Mouse (Mus musculus): Measurements from ENCODE around the gene Rbm34.
"Not testable (repeated sequence)": the region's sequence is repeated elsewhere in the genome, so short reads cannot be mapped to it uniquely, and the experiment has no call there.

Rbm34 gene

GRCm38 (mm10) chr8:126920386-126920785, 50.5 kb downstream of the Rbm34 start:
- no peak for DNase-seq (ENCODE audit: extremely low read depth, low read depth, low spot score)

- DNase-seq (ENCODE audit: extremely low read depth, low read depth, low spot score) = no peak
Observed at GRCm38 (mm10) chr8:126919703-126920102, 51.2 kb downstream of the Rbm34 start.

- peak; percentile 59 for DNase-seq (ENCODE audit: extremely low read depth, low read depth, low spot score)
Observed at GRCm38 (mm10) chr8:126919255-126919654, 51.6 kb downstream of the Rbm34 start.

GRCm38 (mm10) chr8:126918356-126918755, 52.5 kb downstream of the Rbm34 start:
- DNase-seq (ENCODE audit: extremely low read depth, low read depth, low spot score) = no peak

- no peak for DNase-seq (ENCODE audit: extremely low read depth, low read depth, low spot score)
Observed at GRCm38 (mm10) chr8:126917179-126917905, 53.5 kb downstream of the Rbm34 start.

GRCm38 (mm10) chr8:126916611-126917010, 54.3 kb downstream of the Rbm34 start:
- no peak for DNase-seq (ENCODE audit: extremely low read depth, low read depth, low spot score)

GRCm38 (mm10) chr8:126914609-126915375, 56.1 kb downstream of the Rbm34 start:
- DNase-seq (ENCODE audit: extremely low read depth, low read depth, low spot score) = no peak

GRCm38 (mm10) chr8:126914107-126914490, 56.8 kb downstream of the Rbm34 start:
- not testable (repeated sequence) for DNase-seq (ENCODE audit: extremely low read depth, low read depth, low spot score)

- peak; percentile 100 for DNase-seq (ENCODE audit: extremely low read depth, low read depth, low spot score)
Observed at GRCm38 (mm10) chr8:126913241-126914106, 57.4 kb downstream of the Rbm34 start.

GRCm38 (mm10) chr8:126909371-126909802, 61.5 kb downstream of the Rbm34 start:
- peak; percentile 92 for DNase-seq (ENCODE audit: extremely low read depth, low read depth, low spot score)

GRCm38 (mm10) chr8:126908805-126909204, 62.1 kb downstream of the Rbm34 start:
- DNase-seq (ENCODE audit: extremely low read depth, low read depth, low spot score) = no peak

GRCm38 (mm10) chr8:126907968-126908367, 62.9 kb downstream of the Rbm34 start:
- no peak for DNase-seq (ENCODE audit: extremely low read depth, low read depth, low spot score)

- no peak for DNase-seq (ENCODE audit: extremely low read depth, low read depth, low spot score)
Observed at GRCm38 (mm10) chr8:126907374-126907773, 63.5 kb downstream of the Rbm34 start.

- no peak for DNase-seq (ENCODE audit: extremely low read depth, low read depth, low spot score)
Observed at GRCm38 (mm10) chr8:126905387-126905786, 65.5 kb downstream of the Rbm34 start.

GRCm38 (mm10) chr8:126903927-126904326, 66.9 kb downstream of the Rbm34 start:
- no peak for DNase-seq (ENCODE audit: extremely low read depth, low read depth, low spot score)

- no peak for DNase-seq (ENCODE audit: extremely low read depth, low read depth, low spot score)
Observed at GRCm38 (mm10) chr8:126903224-126903895, 67.5 kb downstream of the Rbm34 start.

GRCm38 (mm10) chr8:126901612-126902011, 69.3 kb downstream of the Rbm34 start:
- no peak for DNase-seq (ENCODE audit: extremely low read depth, low read depth, low spot score)

GRCm38 (mm10) chr8:126901049-126901448, 69.8 kb downstream of the Rbm34 start:
- DNase-seq (ENCODE audit: extremely low read depth, low read depth, low spot score) = no peak

Measured in fat pad, adult 2 months (tissue).